Mouse (Mus musculus) gonadal fat pad, adult 2 months (tissue): ENCODE data around the gene Rhbg. TPM values are rescaled to one million over a fixed set of nuclear protein-coding genes. Genes with fewer than 3 reads are reported as not detected.

ENCODE experiments used
- DNase-seq: peaks from one replicate; pipeline ENCODE4 v3.0.0-alpha.2; 2012; ENCODE audit warnings: low read depth
- polyA plus RNA-seq: library from polyadenylated mRNA; depleted of rRNA; stranded (reverse); fragments of >200 nt; gene quantifications from 2 replicates; pipeline ENCODE4 v1.2.3, GENCODE M21; 2012; rRNA removed

The Rhbg gene
- polyA plus RNA-seq, 1 experiment, result 33.0 TPM

DNA sequence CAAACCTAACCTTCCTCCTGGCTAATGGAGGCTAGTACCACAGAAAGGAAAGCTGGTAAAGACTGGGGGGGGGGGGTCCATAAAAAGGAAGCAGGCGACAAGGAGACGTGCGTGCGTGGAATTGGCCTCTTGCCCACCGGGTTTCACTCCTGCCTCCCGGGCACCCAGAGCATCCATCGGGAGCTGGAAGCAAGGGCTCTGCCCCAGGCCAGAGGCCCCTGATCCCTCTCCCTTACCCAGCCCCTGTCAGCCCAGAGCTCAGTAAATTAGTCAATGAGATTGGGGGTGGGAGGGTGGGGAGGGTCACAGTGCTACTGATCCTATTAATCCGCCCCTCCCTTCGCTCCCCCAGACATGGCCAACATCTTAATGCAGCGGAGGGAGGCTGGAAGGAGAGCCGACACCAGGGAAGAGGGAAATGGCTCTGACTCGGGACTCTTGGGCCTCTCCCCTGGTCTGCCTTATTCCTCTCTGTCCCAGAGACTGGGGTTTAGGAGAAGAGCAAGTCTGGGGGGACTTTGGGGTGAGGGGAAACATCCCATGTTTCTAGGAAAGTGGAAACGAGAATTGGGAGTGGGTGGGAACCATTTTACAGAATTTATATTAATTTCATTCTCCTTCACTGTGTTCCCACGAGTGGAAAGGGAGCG lies 46.9 kb downstream of the Rhbg start:
- DNase-seq, result no peak

DNA sequence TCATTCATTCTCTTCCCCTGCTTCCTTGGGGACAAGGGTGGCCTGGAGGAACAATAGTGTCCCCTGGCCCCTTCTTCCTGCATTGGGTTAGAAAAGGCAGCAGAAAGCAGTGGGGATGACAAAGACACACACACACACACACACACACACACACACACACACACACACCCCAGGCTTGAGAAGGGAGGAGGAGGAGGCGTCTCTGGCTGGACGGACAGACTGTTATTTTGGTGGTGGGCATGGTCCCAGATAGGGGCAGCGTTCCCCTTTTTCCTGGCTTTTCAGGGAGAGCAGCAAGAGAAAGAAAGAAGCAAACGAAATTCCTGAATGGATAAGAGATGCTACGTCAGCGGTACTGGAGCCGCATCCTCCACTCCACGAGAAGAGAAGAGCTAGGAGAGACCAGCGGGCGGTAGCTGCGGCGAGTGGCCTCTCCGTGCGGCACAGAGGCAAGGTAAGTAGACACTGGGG lies 47.6 kb downstream of the Rhbg start:
- no peak for DNase-seq

- no peak for DNase-seq
These were observed 48.0 kb downstream of the Rhbg start for GRCm38 (mm10) chr3:88206500-88206899.

GRCm38 (mm10) chr3:88205563-88206491 lies 48.7 kb downstream of the Rhbg start:
- no peak for DNase-seq

GRCm38 (mm10) chr3:88205176-88205562 lies 49.3 kb downstream of the Rhbg start:
- no peak for DNase-seq

DNA sequence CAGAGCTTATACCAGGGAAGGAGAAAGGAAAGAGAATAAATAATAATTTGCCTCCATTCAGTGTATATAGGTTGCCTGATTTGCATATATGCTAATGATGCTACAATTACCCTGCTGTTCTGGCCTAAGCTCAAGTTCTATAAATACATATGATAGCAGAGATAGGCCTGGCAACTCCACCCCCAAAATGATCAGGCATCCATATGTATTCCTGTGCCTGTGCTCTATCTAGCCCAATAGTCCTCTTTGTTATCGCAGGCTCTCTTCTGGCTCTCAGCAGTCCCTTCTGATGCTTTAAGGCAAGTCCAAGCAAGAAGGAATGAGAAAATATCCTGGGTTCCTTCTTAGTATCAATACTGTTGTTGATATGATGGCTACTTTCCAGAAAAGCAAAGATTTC lies 49.8 kb downstream of the Rhbg start:
- no peak for DNase-seq

GRCm38 (mm10) chr3:88203999-88204700 lies 50.4 kb downstream of the Rhbg start:
- no peak for DNase-seq

DNA sequence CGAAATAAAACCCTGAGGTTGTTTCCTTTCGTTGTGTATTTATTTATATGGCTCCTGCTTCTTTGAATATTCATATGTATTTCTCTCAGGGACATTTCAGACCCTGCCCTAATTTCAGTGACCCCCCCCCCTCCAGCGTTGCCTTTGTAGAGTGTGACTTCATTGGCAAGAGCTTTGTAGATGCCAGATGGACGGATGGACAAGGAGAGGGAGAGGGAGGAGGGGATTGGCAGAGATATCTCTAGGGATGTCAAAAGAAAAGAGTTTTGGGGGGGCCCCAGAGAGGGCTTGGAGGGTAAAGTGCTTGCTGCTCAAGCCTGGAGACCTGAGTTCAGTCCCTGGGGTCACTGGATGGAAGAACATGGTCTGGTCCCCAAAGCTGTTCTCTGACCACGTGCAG lies 51.1 kb downstream of the Rhbg start:
- no peak for DNase-seq

DNA sequence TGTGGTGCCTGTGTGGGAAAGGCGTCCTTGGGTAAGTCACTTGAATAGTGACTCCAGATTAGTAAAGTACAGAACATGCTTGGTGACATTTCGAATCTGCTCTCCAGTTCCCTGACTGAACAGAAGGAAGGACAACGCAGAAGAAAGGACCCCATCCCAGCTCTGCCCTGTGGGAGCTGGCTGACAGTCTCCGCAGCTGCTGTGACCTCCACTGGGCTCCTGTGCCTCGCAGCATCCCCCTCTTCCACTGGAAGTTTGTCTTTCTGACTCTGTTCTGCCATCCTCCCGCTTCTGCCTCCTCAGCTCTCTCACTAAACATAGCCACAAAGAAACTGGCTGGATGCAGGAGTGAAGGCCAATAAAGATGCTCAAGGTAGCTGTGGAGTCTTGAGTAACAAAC lies 51.5 kb downstream of the Rhbg start:
- DNase-seq, result no peak

GRCm38 (mm10) chr3:88201640-88202039 lies 52.9 kb downstream of the Rhbg start:
- no peak for DNase-seq

DNA sequence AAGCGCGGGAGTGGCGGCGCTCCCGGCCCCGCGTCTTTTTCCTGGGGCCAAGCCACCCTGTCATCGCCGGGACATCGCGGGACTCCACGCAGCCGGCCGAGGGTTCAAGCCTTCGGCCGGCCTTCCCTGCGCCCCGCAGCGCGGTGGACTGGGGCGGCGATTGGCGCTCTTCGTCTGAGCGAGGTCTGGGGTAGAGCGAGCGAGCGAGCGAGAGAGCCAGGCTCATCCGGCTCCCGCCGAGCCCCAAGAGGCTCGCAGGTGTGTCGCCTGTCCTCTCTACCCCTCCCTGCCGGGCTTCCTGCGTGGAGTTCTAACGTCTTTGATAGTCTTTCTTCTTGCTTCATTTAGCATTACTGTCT lies 53.6 kb downstream of the Rhbg start:
- DNase-seq, result no peak

- no peak for DNase-seq
These were observed 54.1 kb downstream of the Rhbg start for GRCm38 (mm10) chr3:88200161-88200971.

GRCm38 (mm10) chr3:88199541-88200110 lies 54.9 kb downstream of the Rhbg start:
- no peak for DNase-seq

GRCm38 (mm10) chr3:88198505-88199020 lies 55.9 kb downstream of the Rhbg start:
- no peak for DNase-seq

DNA sequence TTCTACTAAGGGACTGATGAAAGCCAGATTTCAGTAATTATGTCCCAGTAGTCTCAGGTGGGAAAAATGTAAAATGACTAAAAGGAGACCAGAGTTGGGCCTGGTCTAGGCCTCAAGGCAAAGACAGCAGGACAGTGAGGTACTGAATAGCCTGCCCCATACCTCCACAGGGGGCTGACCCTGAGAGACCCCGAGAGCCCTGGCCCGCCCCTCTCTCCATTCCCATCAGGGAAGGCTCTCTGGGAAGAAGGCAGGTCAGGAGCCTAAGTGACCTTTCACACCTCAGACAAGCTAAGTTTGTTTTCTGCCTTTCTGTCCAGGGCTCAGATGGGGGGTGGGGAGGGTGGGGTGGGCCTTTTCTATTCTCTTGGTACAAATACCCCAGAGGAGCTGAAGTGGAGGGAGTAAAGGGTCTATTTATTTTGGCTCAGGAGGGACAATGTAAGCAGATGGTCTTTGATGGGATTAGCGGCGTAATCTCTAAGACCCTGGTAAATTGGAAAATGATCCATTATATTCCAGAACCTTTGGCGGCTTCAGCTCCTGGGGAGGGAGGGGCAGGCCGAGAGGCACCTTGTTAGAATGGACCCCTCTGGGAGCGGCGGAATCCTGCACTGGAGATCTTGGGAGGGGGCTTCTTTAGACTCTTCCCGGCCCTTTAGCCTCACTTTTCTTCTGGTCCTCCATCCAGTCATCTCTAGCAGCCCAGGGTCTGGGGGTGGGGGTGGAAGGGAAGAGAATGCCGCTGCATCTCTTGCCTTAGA lies 56.6 kb downstream of the Rhbg start:
- no peak for DNase-seq

Other genes with a start within 250 kb of the Rhbg start
- gene Hapln2, start 227.1 kb downstream of the Rhbg start, polyA plus RNA-seq, result not detected in 2 replicates
- gene Gpatch4, start 211.6 kb downstream of the Rhbg start, polyA plus RNA-seq, result 5.7 and 6.3 TPM in 2 replicates
- gene Naxe, start 196.2 kb downstream of the Rhbg start, polyA plus RNA-seq, result 98.6 and 109 TPM in 2 replicates
- gene Ttc24, start 176.4 kb downstream of the Rhbg start, polyA plus RNA-seq, result 0.88 and 1.5 TPM in 2 replicates
- 1.7 and 2.0 TPM in 2 replicates for gene Iqgap3, start 172.7 kb downstream of the Rhbg start, polyA plus RNA-seq
- gene Mef2d, start 112.3 kb downstream of the Rhbg start, polyA plus RNA-seq, result 39.5 and 41.9 TPM in 2 replicates
- gene Gm38392, start 32.5 kb upstream of the Rhbg start, polyA plus RNA-seq, result 0.09 and 0.10 TPM in 2 replicates
- gene Tsacc, start 42.3 kb upstream of the Rhbg start, polyA plus RNA-seq, result 9.8 and 10.7 TPM in 2 replicates
- 103 and 134 TPM in 2 replicates for gene Cct3, start 42.4 kb upstream of the Rhbg start, polyA plus RNA-seq
- 255 and 271 TPM in 2 replicates for gene Glmp, start 70.3 kb upstream of the Rhbg start, polyA plus RNA-seq
- 17.8 and 19.6 TPM in 2 replicates for gene Tmem79, start 81.4 kb upstream of the Rhbg start, polyA plus RNA-seq
- 50.4 and 64.5 TPM in 2 replicates for gene Smg5, start 81.6 kb upstream of the Rhbg start, polyA plus RNA-seq
- gene Paqr6, start 109.9 kb upstream of the Rhbg start, polyA plus RNA-seq, result 11.8 and 14.2 TPM in 2 replicates
- gene Bglap3, start 118.0 kb upstream of the Rhbg start, polyA plus RNA-seq, result 214 and 266 TPM in 2 replicates
- 0.39 TPM in 1 of 2 replicates, not detected in the other for gene Bglap2, start 124.0 kb upstream of the Rhbg start, polyA plus RNA-seq
- gene Bglap, start 129.8 kb upstream of the Rhbg start, polyA plus RNA-seq, result not detected in 2 replicates
- 23.9 and 31.0 TPM in 2 replicates for gene Pmf1, start 155.6 kb upstream of the Rhbg start, polyA plus RNA-seq
- gene Slc25a44, start 170.4 kb upstream of the Rhbg start, polyA plus RNA-seq, result 39.1 and 45.0 TPM in 2 replicates
- 100 and 129 TPM in 2 replicates for gene Sema4a, start 206.5 kb upstream of the Rhbg start, polyA plus RNA-seq